Mouse (Mus musculus) left cerebral cortex, postnatal 36 days (tissue): Measurements from ENCODE around the gene Tnfaip8l1. TPM values are rescaled to one million over a fixed set of nuclear protein-coding genes. Genes with fewer than 3 reads are reported as not detected.

ENCODE experiments used
- DNase-seq, 2 experiments: peaks; one replicate each; pipeline ENCODE4 v3.0.0; 2021 to 2022; ENCODE audit warnings: low spot score in 2 of 2, mixed read lengths in 1 of 2
- intact Hi-C: fragments of 180-260 bp; cut with DNase I; formaldehyde crosslinking; loops from one replicate; pipeline ENCODE4 v1.15.1; 2025
- total RNA-seq, 2 experiments: library from RNA; stranded (reverse); gene quantifications; 2 replicates each; pipeline ENCODE4 v1.2.3; 2021

Tnfaip8l1 gene
- total RNA-seq, 2 experiments from 2014 or later, result 7.9 to 8.5 TPM

GRCm38 (mm10) chr17:56171456-56171855 is 9.2 kb downstream of the Tnfaip8l1 start:
- intact Hi-C loops, result no loop called here
- no peak for DNase-seq

GRCm38 (mm10) chr17:56171881-56172280 is 9.6 kb downstream of the Tnfaip8l1 start:
- DNase-seq, result no peak
- intact Hi-C loops, result no loop called here

DNA sequence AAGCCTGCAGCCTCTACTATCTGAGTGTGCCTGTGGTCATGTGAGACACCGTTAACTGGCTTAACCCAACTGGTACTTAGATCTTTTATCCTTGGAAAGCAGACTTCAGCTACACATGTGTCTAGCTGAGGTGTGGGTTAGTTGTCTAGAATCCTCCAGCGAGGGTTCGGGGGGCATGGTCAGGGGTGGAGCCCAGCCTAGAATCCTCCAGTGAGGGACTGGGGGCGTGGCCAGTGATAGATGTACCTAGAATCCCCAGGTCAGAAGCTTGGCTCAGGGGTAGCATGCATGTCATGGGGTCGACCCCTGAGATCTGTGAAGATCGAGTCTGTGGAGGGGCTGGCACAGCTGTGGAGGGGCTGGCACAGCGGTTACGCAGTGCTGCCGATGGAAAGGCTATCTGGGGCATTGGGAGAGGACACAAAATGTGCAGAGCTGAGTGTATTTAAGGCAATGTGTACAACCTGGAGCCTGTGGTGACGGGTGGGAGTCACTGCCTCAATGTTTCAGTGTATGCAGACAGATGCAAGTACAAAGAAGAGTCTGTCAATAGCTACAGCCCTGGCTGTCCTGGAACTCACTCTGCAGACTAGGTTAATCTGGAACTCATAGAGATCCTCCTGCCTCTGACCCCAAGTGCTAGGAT is 11.2 kb downstream of the Tnfaip8l1 start:
- intact Hi-C loops, result no loop called here
- DNase-seq, result no peak

DNA sequence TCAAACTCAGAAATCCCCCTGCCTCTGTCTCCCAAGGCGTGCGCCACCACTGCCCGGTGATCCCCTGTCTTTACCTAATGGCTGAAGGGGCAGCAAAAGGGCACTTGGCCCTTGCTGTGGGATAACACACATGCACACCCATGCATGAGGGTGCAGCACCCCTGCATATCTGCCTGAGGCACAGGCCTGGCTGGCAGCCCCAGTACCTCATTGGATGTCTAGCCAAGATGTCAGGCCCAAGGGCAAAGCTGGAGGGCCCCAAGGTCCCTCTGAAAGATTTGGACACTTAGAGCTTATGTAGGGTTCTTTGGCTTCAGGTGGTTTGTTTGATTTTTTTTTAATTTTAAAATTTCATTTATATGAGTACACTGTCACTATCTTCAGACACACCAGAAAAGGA is 13.1 kb downstream of the Tnfaip8l1 start:
- no peak for DNase-seq

GRCm38 (mm10) chr17:56182975-56183657 is 20.8 kb downstream of the Tnfaip8l1 start:
- intact Hi-C loops, result no loop called here
- DNase-seq, result no peak

More for the DNA sequence above, 13.1 kb downstream of the Tnfaip8l1 start:
- intact Hi-C loops, result no loop called here

DNA sequence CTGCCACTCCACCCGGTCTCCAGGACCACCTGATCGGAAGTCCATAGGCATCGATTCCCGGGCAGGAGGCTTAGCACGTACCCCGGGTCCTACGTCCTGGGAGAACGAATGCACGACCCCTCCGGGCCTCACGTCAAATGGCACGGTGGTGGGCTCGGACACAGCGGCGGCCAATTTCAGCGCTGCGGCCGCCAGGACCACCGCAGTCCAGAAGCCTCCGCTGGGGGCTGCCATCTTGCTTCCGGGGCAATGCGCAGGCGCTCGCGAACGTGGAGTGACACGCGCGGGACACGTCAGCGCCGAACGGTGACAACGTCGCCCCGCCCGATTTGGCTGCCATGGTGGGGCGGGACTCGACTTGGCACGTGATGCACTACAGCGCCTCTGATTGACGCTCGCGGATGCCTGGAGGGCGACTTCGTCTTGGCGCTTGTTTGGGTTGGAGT is 21.4 kb downstream of the Tnfaip8l1 start, which contains the start of gene Mydgf:
Gene Mydgf (minus strand): TSS at position 263 of the 446 bp plus-strand sequence.
- intact Hi-C loops, result no loop called here
- DNase-seq, result peak; percentile 95

DNA sequence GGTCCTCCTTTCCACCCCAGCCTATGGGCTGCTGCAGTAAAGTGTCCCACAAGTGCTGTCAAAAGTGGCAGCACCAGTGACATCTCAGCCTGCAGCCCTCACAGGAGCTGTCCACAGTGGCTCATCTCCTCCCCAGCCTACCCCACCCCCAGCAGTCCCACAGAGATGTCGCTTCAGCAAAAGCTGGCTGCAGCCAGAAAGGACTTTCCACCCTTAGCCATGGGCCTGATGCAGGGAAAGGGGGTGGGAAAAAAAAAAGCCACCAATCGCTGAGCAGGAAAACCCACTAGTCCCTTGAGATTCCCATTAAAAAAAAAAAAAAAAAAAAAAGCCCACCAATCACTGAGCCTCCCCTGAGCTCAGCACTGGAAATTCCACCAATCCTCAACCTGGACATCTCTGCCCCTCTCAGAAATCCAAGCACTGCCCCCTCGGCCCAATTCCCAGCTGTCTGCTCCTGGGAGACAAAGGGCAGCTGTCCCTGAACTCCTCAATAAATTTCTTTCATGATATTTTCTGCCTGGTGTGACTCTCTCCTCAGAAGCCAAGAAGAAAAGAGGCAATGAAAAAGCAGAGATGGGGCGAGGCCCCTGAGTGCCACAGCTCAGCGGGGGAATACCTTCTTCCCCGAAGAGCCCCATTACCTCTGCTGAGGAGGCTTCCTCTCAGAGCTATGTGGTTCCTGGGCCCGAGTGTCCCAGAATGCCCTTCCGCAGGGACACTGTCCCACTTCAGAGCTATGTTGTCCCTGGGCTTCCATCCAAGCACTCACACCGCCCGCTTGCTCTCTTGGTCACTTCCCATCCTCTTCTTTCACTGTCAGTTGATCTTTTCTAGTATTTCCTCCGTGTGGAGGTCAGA is 23.2 kb downstream of the Tnfaip8l1 start:
- intact Hi-C loops, result no loop called here

GRCm38 (mm10) chr17:56191266-56191665 is 29.0 kb downstream of the Tnfaip8l1 start:
- intact Hi-C loops, result no loop called here
- DNase-seq, result no peak

More for the DNA sequence above, 23.2 kb downstream of the Tnfaip8l1 start:
- DNase-seq, result peak in 1 of 2 experiments; percentile 20

GRCm38 (mm10) chr17:56194357-56194756 is 32.1 kb downstream of the Tnfaip8l1 start:
- no peak for DNase-seq
- intact Hi-C loops, result no loop called here

DNA sequence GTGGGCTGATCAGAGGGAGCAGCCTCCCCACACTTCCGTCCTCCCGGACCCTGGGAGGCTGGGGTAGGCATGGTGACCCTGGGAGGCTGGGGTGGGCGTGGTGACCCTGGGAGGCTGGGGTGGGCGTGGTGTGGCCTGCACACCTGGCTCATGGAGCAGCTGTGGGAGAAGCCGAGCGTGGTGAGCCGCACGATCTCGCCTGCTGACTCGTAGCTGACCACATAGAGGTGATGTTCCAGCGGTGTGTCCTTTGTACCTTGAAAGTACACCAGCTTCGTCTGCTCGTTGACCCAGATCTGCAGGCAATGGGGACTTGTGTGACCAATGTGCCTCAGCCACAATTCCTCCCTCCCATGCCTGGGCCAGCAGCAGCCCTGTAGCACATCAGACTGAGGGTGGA is 32.5 kb downstream of the Tnfaip8l1 start:
- DNase-seq, result no peak
- intact Hi-C loops, result no loop called here

DNA sequence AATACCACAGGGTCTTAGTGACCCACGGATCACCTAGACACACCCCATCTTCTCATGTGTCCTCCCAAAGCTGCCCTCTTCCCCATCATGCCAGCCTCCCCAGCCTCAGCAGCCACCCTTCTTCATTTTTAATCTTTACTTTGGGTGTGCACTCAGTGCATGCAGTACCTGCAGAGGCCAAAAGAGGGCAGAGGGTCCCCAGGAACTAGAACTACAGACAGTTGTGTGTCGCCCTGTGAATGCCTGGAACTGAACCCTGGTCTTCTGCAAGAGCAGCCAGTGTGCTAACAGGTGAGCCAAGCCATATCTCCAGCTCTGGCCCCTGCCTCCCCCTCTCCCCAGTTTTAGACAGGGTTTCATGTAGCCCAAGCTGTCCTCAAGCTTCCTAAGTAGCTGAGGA is 34.6 kb downstream of the Tnfaip8l1 start:
- intact Hi-C loops, result no loop called here
- no peak for DNase-seq

DNA sequence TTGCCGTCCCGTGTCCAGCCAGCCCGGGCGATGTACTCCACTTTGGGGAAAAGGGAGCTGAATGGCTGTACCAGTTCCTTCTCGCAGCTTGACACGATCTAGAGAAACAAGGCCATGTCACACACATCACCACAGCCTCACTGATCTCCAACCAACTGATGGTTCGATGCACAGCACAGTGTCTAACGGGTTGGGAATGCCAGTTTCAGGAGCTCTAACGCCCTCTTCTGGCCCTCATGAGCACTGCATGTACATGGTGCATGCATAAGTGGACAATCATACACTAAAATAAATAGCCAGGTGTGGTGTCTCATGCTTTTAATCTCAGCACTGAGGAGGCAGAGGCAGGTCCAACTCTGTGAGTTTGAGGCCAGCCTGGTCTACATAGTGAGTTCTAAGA is 38.3 kb downstream of the Tnfaip8l1 start:
- intact Hi-C loops, result no loop called here
- no peak for DNase-seq

- DNase-seq, result no peak
- intact Hi-C loops, result no loop called here
Observed at GRCm38 (mm10) chr17:56201642-56202041, 39.4 kb downstream of the Tnfaip8l1 start.

- intact Hi-C loops, result no loop called here
- no peak for DNase-seq
Observed at GRCm38 (mm10) chr17:56202476-56202875, 40.2 kb downstream of the Tnfaip8l1 start.

DNA sequence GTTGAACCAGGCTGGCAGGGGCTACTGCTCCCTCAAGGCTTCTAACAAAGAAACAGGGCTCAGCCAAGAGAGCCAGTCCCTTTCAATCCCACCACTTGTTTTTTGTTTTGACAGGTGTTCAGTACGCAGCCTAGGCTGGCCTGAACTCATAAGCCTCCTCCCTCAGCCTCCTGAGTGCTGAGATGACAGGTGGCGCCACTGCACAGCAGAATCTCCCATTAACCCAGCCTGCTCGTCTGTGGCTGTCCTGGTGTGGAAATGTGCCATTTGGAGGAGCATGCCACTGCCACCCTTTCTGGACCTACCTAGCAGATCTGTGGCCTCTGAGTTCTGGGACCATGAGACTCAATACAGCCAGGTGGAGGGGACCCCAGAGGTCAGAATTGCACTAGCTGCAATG is 41.5 kb downstream of the Tnfaip8l1 start:
- intact Hi-C loops, result no loop called here
- no peak for DNase-seq

DNA sequence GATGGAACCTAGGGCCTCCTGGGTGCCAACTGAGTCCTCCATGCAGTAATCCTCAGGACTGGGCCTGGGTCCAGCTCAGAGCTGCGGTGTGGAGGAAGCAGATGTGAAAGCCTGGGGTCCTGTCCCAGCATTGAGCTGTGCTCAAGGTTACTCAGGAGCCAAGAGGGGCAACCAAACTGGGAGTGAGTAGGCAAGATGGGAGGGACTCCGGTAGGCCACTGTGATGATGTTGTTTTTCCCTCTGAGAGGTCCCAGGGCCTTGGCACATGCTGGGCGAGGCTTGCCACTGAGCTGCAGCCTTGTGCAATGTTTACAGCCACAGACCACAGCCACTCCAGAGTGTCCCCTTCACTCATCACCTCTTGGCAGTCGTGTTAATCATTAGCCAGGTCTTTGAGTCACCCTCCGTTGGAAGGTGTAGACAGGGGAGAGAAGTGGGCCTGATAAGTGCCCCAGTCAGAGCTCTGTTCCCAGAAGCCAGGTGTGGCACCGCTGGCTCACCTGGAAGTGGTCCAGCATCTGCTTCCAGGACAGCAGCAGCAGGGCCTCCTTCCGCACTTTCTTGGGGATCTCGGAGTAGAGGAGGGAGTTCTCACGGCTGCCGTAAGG is 44.1 kb downstream of the Tnfaip8l1 start:
- DNase-seq, result no peak

DNA sequence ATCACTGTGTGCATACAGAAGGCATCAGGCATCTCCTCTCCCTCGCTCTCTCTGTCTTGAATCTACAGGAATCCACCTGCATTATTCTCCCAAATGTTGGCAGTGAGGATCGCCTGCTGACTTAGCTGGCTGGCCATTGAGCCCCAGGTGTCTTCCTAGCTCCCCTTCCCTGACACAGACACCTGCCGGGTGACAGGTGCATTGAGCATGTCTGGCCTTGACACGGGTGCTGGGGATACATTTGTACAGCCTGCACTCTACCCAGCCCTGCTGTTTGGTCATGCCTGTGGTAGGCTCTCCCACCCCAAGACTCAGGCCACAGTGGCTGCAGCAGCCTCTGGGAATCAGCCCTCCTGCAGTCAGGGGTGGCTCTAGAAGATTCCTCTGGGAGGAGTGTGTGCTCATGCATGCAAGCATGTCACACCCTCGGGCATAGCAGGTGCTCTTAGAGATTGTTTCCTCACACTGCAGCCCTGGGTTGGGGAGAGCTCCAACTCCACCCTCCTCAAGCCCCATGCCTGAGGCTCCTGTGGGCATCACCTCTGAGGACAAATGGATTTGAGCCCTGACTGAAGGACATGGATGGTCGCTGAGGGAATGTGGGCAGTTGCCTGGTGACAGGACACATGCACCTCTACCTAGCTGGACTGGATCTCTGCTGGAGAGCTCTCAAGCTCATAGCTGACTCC is 44.9 kb downstream of the Tnfaip8l1 start:
- intact Hi-C loops, result no loop called here
- DNase-seq, result no peak

More for the DNA sequence above, 44.1 kb downstream of the Tnfaip8l1 start:
- intact Hi-C loops, result no loop called here

GRCm38 (mm10) chr17:56207963-56208530 is 45.8 kb downstream of the Tnfaip8l1 start:
- DNase-seq, result no peak
- intact Hi-C loops, result no loop called here

GRCm38 (mm10) chr17:56208821-56209220 is 46.5 kb downstream of the Tnfaip8l1 start:
- no peak for DNase-seq
- intact Hi-C loops, result no loop called here
